Mouse (Mus musculus): ENCODE measurements at regions not wholly inside any gene's neighbourhood (a gene's known extent, or its start where the extent isn't known, plus 50 kb on each side); places are given as distances from the start of the nearest gene placed in this dataset.

DNA sequence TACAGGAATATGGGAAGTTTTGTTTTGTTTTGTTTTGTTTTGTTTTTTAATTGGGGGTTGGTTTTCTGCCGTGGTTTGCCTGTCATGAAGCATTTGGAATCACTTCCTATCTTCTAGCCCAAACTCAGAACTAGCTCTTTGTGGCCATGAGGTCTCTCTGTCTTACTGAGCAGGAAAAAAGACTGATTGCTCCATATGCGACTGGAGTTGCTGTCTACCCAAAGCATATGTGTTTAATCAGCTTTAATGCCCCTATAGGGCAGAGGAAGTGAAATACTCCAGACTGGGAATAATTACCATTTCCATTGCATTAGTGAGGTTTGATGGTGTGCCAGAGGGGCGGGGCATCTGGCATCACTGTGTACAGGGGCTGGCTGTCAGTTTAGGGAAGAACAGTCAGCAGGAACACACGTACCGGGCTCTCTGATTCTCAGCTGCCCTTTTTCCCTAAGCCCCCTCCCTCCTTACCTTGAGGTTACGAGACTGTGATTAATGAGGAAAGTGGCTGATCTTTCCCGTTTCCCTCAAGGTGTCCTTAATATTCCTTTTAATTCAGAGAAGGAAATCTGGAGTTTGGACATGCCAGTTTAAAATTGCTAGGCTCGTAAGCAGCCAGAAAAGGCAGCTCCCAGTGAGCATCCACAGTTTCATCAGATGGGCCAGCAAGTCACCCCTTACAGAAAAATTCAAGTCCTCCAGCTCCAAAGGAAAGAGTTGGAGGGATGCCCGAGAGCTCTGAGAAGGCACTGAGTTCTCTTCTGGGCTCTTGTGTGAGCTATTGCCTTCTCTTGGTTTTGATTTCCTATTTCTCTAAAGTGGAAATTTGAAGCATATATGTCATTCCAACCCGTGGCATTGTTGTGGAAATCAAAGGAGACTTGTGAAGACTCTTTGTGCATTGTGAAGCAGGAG lies 2482.1 kb upstream of the 5930422O12Rik start:
- DNase-seq (ENCODE audit: low spot score) = no peak

DNA sequence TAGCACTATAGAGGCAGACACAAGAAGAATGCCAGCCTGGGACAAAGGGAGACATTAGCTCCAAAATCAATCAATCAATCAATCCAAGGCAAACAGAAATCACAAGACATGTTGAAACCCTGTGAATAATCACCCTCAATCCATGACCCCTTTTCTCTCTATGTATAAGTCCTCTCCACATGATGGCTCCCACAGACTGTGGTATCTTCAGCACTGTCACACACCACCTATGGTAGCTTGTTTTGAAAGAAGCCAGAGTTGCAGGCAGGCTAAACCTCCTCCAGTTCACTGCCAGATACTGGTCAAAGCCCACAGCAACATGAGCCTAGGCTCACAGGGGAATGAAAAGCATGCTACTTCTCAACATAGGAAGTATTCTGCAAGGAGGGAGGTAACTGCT lies 2475.7 kb upstream of the 5930422O12Rik start:
- no peak for DNase-seq (ENCODE audit: low spot score)

DNA sequence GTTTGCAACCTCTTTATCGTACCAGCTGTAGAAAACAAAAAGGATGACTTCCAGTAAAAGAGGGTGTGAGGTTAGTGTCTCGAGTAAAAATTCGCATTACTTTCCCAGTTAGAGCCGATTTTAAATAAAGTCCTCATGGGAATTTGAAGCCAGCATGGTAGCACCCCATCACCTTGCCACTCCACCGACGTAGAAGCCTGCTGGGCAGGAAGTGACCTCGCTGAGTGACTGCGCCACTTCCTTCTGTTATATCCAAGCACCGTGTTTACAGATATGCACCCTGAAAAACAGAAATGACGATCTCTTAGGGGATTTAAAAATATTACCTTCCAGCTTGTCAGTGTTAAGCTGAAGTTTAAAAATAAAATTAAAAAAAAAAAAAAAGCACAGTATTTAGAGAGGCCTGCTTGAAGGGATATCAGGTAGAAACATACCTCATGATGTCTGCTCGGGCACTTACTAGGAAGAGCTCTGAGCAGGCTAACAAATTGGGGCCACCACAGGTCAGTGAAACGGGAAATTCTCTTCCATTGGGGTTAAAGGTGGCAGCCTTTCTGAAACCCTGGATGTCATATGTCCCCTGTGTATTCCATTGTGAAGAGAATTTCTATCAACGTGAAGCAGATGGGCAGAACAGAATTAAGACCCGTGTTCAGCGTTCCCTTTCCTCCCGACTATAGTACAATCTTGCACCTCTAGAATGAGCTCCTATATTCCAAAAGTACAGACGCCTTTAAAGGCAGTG lies 2468.9 kb upstream of the 5930422O12Rik start:
- DNase-seq (ENCODE audit: low spot score) = no peak

DNA sequence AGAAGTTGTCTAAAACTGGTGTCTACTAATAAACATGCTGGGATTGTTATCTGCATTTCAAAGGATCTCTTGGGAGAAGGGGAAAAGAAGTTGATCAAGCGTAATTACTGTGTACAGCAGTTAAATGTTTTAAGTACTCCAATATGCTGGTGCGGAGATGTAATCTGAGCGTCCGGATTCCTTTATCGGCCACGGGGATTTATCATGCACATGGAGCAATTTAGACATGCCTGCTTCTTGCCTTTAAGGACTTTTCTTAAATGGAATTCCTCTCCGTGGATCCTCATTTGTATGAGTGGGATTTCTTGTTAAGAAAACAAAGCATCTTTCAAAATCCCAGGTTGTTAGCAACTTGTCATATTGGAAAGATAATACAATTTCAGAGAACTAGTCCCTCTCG lies 2468.0 kb upstream of the 5930422O12Rik start:
- no peak for DNase-seq (ENCODE audit: low spot score)

DNA sequence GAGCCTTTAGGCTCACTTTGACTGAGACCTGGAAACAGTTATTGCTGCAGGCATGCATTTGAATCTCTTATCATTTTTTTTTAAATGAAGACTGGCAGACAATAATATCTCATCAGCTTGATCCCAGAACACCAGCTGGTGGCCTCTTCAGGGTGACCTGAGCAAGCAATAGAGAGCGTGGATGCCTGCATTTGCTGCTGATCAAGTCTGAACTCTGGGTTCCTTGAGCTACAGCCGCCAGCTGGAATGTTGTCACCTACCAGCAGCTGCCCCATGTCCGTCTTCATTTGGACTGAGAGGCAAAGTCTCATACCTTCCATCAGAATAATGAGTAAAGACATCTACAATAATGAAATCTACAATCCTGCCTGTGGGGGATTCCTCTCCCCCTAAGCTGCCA lies 2466.3 kb upstream of the 5930422O12Rik start:
- DNase-seq (ENCODE audit: low spot score) = no peak

DNA sequence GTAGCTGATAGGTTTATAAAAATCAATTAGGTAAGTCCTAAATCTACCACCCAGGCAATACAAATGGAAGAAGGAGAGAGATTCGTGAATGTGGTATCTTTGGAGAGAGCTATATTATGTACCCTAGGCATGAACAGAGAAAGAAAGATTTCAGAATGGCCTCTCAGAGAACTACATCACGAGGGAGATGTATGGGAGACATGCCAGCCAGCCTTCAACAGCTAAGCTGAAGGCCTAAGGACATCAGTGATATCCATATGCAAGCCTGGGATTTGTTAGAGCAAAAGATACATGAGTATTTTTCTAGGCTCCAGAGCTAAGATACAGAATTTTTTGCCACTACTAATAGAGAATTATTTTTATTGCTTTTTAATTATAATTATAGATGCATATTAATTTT lies 2445.7 kb upstream of the 5930422O12Rik start:
- DNase-seq (ENCODE audit: low spot score) = no peak

DNA sequence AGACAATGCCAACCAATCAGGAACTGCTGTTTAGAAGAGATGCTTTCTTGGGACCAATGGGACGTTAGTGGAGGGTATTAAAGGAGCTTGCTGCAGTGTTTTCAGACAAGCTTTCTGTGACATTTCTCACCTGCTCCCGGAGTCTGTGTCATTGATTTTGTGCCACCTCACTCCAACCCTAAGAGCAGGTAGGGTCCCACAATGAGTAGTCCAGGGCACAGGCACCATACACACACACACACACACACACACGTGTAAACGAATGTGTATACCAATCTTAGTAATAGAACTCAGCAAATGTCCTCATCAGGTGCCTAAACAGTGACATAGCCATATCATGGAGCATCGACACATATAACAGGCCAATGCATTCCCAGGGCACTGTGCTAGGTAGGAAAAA lies 2440.5 kb upstream of the 5930422O12Rik start:
- no peak for DNase-seq (ENCODE audit: low spot score)

DNA sequence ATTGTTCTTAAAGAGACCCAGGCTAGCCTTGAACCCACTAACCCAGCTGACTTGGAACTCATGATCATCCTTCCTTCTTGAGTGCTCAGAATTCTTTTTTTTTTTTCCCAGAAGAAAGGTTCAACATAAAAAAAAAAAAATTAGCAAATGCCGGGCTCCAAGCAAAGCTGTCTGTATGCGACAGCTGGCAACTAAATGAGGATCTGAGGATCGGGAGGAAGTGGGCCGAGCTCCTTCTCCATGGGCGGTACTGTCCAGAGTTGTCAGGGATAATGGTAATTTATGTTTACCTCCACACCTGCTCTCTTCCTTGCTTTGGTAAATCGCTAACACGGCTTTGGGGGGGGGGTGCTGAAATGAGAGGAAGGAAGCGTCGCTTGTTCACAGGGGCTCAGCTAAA lies 2429.9 kb upstream of the 5930422O12Rik start:
- no peak for DNase-seq (ENCODE audit: low spot score)

DNA sequence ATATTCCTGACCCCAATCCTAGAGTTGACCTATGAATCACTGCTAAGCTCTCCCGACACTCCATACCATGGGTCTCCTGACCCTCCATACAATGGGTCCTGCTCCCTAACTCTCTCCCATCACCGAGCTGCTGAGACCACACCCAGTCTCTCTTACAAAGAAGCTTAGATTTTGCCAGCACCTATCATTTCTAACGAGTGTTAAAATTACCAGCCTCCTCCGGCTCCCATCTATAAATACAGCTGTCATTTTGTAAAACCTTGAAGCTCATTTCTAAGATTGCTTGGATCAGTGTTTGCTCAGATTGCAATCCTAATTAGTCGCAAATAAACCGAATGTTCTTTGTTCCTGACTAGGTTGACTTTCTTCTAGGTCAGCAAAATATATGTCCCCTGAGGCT lies 2428.4 kb upstream of the 5930422O12Rik start:
- no peak for DNase-seq (ENCODE audit: low spot score)

DNA sequence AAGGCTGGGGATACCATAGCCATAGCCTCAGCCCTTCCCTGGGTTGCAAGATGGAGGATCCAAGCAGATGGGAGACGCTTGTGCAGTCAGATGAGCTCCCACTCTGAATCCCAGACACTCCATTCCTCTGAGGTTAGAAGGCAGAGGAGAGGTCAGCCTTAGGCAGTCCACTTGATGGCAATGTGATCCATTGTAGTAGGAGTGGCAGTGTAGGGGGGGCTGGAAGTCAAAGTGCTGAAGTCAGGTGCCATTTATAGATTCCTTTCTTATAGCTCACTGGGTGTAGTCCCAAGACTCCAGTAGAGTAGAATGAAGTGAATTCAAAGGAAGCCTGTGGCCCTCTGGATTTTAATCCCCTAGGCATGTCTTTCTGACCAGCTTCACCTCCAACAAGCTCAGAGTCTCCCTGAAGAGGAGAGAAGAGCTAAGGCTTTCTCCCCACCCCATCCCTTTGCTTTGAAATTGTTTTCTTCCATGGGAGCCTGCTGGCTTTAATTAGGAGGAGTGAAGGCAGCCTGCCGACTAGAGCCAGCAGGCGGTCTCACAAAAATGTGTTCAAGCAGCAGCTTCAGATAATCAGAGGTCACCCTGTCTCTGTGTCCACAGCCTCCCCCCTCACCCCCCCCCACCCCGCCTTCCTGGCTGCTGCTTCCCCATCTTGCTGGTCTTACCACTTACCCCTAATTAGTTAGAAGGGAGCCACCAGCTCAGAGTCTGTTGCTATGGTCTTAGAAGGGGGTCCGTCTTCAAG lies 2426.4 kb upstream of the 5930422O12Rik start:
- no peak for DNase-seq (ENCODE audit: low spot score)

DNA sequence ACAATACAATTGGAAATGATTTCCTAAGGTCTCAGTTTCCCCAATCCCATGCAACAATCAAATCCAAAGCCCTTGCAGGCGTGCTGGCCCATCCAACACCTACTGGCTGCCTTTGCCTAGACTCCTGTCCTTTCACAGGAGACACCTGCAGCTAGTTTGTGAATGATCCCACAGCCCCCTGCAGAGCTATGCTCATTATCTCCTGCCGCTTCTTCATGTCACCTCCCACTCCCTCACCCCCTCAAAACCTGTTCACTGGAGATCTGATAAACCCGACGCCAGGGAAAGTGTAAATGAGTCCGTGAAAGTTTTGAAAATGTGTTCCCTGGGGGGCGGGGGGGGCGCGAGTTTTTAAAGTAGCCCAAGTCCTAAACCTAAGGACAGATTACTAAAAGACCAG lies 2420.2 kb upstream of the 5930422O12Rik start:
- no peak for DNase-seq (ENCODE audit: low spot score)

DNA sequence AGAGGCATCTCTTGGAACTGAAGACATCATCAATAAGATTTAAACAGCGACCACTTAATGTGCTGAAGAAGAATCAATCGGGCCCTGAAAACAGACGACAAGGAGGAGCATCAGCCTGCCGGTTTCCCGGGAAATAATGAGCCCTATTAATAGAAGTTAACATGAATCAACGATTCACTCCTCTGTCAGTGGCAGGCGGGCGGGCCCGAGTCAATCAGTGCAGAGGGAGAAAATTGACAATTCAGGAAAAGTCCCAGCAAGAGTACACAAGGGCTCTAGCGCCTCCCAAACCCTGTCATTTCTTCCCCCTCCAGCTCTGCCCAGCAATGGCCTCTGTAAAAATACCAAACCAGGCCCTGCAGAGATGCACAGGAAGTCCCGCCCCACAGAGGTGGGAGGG lies 2416.4 kb upstream of the 5930422O12Rik start:
- no peak for DNase-seq (ENCODE audit: low spot score)

DNA sequence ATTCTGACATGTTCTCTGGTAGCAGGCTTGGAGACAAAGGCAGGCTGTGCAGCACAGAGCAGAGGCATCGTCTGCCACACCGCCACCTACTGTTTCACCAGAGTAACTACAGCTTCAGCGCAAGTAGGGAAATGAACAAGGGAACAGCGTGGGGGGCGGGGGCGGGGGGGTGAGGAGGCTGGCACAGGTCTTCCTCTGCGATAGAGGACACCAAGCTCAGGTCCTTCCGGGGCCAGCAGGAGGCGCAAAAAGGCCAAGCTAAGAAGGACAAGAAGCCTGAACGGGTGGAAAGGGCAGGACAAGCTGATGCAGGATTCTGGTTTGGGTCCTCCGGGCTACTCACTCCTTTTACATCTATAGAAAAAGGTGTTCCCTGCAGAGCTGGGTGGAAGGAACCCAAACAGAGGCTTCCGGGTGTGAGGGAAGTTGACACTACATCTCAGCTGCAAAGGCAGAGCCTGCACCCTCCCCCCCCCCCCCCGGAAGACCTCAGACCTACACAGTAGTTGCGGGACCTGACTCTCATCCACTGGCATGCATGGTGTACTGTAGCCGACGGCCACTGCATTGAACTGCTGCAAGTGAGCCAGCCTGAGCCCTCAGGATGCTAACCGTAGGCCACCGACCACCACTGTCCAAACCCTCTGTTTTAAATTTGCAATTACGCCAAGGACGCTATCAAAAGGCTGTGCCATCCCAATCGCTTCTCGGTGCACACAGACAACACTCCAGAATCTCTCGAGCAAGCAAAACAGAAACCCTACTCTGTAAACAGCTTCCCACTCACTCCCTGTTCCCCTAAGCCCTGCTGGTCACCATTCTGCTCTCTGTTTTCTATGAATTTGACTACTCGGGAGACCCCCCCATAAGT lies 2396.6 kb upstream of the 5930422O12Rik start:
- peak; percentile 15 for DNase-seq (ENCODE audit: low spot score)

DNA sequence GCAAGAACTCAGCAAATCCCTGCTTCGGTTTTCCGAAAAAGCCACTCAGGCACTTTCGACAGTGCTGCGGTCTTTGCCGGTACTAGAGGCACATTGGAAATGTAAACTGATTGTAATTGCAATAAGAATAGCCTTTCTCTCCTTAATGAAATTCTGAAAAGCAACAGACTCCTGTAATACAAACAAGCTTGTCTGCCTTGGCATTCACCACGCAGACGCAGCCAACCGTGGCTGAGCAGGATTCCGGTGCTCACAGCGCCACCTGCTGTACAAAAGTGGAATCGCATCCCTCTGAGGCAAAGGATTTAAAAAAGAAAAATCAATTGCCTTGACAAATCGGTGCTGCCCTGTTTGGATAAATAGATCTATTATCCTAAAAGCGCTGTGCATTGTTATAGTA lies 2395.2 kb upstream of the 5930422O12Rik start:
- peak; percentile 56 for DNase-seq (ENCODE audit: low spot score)

DNA sequence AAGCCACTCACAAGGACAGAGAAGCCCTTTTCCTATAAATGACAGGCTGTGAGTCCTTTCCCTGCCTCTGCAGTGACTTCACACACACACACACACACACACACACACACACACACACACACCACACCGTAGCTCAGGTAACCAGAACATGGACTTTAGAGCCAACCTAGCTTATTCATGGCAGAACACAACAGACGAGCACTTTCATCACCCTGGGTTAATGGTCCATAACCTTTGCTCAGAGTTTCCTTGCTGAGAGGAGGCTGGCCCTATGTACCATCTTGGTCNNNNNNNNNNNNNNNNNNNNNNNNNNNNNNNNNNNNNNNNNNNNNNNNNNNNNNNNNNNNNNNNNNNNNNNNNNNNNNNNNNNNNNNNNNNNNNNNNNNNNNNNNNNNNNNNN lies 2391.6 kb upstream of the 5930422O12Rik start:
- DNase-seq (ENCODE audit: low spot score) = no peak
